Mouse (Mus musculus) thymus, adult 2 months (tissue): ENCODE data around the gene Zfp518a.

Experiments
- CTCF ChIP-seq: fragments of 200-500 bp; IDR thresholded peaks from 2 replicates; pipeline ENCODE4 v1.5.1; 2012; ENCODE audit warnings: mild to moderate bottlenecking, control low read depth, low read length, moderate library complexity, borderline replicate concordance; ENCODE audit not compliant: control insufficient read depth, poor library complexity, insufficient read depth; ENCODE audit errors: extremely low read depth
- POLR2A ChIP-seq: fragments of 200-500 bp; IDR thresholded peaks from 2 replicates; pipeline ENCODE4 v1.6.1; 2012; ENCODE audit warnings: mild to moderate bottlenecking, low read length, control low read depth, moderate library complexity; ENCODE audit not compliant: control insufficient read depth, poor library complexity, insufficient read depth; ENCODE audit errors: extremely low read depth

DNA sequence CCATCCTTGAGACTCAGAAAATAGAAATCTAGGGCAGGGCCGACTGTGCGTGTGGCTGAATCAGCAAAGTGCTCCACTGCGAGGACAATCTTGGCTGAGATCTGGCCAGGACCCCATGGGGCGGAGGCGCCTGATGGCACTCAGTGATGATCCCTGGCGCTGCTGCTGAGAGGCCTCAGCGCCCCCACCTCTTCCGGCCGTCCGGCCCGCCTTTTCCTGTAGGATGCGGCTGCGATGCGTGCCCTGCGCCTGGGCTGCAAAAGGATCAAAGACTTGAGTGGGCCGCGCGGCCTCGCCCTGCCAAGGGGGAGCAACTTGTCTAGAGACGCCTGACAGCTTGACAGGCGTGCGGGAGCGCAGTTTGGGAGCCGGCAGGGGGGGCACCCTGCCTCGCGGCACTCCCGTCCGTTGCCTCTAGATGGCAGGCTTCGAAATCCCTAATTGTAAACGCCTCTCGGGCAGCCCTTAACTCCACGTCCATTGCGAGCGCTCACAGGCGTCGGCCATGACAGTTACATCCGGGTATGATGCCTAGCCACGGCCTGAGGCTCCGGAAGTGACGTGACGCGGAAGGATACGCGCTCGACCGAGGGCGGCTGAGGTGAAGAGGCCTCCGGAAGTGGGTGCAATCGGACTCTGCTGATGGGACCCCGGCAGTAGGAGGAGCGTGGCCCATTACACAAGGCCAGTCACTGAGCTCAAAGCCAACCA lies 21.4 kb upstream of the Zfp518a start:
- peak; percentile 61; the same call in 1 of the 2 replicates for TF ChIP-seq CTCF
- TF ChIP-seq POLR2A: 0 out of 2 replicates have a peak, but pooled peaks have one; percentile 15
